Mouse (Mus musculus) ES-CJ7 (cell line): ENCODE measurements around the gene Hnrnph1.

Source experiments
- DNase-seq: peaks from one replicate; pipeline ENCODE4 v3.0.0; 2011; ENCODE audit warnings: low read depth, low spot score

Hnrnph1 gene

DNA sequence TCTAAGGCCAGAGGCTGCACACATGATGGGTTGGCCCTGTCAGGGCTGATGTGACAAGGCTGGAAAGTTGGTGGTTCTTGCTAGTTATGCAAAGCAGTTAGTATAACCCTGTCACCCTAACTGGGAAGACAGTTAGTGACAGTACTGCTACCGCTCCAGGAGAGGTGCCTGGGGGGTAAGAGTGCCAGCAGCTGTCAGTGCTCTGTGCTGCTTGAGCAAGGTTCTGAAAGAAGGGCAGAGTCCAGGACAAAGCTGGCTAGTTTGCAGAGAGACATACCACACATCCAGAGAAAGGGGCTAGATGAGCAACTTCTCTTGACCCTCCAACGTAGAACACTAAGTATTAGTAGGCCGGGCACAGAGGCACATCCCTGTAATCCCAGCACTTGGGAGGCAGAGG is 25.7 kb downstream of the Hnrnph1 start:
- no peak for DNase-seq

DNA sequence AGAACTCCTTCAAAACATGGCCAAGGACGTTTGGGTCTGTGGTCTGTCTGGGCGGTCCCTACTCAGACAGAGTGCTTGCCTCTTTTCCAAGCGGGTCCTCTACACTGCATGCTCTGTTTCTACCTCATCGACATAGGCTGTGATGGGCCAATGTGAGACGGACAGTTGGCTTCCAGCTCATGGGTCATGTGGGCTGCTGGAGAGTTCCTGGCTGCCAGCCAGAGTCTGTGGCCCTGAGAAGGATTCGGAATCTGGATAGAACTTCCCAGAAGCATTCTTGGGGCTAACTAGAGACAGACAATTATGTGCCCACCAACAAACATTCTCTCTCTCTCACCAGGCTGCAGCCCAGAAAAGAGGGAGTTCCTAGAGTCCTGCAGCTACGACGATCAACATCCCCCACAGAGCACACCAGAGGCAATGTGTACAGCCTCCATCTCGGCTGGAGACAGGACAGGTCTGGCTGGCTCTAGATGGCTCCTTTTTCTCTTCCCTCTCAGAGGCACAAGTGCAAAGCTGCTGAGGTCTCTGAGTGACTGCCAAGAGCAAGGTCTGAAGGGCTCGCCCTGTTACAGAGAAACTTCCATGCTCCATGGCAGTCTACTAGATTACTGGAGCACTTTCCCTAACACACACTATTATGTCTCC is 26.7 kb downstream of the Hnrnph1 start:
- DNase-seq = no peak

DNA sequence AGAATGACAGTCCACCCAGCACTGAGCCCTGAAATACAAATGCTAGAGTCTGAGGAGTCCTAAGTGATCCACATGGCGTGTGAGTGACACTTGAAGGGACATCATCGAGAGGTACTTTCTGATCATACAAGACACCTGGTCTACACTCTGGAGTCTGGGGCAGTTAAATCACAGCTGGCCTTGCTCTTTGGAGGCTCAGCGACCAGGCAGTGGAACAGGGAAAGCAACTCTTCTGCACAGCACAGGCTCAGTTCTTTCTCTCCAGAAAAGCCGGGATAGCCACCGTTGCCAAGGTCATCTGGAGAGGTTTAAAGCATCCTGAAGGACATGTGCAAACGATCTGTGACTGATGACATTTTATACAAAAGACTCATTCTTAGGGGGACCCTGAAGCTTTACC is 30.4 kb downstream of the Hnrnph1 start:
- DNase-seq = no peak

DNA sequence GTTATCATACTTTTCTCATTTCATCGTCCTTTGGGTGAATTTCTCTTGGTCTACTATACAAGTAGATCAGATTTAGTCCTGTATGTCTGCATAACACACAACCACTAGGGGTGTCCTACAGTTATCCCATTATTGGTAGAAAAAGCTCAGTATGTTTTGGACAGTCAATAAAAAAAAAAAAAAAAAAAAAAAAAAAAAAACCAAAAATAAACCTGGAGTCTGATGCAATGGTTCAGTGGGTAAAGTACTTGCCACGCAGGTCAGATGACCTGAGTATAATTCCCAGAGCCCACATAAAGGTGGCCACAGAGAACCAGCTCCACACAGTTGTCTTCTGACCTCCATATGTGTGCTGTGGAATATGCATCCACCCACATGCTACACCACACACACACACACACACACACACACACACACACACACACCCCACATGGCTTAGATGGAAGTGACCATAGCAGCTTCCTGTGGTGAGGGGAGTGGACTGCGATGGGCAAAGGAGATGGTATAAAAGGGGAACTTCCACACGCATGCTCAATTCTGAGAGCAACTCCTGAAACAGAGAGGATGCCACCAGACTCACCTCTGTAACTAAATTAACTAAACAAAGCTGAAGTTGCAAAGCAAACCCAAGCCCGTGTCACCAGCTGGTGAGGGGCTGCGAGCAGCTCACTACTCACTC is 38.9 kb downstream of the Hnrnph1 start:
- DNase-seq = no peak

DNA sequence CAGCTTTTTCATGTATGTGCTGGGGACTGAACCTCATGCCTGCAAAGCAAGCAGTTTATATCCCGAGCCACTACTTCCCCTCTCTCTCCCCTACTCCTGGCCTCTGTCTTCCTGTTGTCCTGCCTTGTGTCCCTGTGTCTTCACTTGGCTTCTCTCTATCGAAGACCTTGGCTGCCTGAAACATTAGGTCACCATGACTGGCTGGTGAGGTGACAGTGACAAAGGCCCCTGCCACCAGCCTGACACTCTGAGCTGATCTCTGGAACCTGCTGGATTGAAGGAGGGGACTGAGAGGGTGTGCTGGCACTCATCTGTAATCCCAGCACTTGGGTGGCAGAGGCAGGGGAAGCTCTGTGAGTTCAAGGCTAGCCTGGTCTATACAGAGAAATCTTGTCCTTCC is 41.1 kb downstream of the Hnrnph1 start:
- DNase-seq = no peak

DNA sequence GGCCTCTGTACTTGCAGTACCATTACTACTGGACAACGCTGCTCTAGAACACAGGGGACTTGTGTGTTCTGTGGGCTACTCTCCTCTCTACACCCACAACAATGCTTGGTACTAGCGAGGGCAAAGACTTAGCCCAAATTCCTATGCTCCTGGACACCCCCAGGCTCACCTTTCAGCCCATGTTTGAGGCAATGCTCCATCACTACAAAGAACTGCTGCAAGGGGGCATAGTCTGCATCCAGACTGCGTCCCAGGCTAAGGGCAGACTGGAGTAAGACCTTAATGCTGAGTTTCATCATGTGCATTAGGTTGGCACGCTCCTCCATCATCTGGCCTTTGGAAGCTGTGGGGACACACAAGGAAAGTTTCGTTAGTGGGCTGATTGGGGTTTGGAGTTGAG is 44.7 kb downstream of the Hnrnph1 start:
- no peak for DNase-seq

DNA sequence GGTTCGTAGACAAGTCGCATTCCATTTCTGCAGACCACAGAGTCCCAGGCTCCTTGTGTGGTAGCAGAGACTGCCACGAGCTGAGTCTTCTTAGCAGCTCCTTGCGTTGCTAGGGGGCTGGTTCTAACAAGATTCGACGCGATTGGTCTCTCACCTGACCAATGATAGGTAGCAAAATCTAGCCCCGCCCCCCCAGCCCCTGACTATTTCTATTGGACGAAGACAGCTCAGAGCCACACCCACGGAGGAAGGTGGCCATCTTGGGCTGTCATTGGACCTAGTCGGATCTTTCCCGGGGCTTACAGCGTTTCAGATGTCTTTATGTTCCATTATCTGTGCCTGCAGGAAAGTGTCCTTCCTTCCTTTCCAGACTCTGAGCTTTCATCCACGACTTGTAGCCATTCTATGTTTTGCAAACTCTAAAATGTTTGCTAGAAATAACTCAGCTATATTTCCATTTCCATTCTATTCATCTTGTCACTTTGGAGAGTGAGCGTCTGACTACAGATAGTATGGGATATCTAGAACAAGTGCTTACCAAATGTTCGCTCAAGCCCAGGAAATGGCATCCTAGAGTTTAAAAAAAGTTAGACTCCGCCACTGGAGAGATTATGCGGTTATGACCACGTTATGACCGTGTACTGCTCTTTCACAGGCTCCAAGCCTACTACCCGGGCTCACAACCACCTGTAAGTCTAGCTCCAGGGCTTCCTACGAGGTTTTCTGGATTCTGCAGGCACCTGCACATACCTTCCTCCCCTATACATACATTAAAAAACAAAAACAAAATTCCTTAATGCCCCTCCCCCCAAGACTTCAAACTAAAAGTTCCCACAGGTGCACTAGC is 45.4 kb downstream of the Hnrnph1 start:
- peak; percentile 97 for DNase-seq

DNA sequence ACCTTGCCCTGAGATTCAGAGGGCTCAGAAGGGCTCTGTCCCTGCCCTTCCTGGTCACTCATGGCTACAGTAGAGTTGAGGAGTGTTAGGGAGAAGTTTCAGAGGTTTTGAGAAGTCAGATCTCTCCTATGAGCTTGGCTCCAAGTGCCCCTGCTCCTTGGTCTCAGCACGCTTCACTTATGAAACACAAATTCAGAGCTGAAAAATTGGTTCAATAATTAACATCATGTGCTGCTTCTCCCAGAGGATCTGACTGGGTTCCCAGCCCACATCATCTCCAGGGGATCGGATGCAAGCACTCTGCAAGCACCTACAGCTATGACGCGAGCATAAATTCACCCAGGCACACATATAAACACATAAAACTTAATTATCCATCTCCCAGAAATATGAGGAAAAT is 49.3 kb downstream of the Hnrnph1 start:
- no peak for DNase-seq

DNA sequence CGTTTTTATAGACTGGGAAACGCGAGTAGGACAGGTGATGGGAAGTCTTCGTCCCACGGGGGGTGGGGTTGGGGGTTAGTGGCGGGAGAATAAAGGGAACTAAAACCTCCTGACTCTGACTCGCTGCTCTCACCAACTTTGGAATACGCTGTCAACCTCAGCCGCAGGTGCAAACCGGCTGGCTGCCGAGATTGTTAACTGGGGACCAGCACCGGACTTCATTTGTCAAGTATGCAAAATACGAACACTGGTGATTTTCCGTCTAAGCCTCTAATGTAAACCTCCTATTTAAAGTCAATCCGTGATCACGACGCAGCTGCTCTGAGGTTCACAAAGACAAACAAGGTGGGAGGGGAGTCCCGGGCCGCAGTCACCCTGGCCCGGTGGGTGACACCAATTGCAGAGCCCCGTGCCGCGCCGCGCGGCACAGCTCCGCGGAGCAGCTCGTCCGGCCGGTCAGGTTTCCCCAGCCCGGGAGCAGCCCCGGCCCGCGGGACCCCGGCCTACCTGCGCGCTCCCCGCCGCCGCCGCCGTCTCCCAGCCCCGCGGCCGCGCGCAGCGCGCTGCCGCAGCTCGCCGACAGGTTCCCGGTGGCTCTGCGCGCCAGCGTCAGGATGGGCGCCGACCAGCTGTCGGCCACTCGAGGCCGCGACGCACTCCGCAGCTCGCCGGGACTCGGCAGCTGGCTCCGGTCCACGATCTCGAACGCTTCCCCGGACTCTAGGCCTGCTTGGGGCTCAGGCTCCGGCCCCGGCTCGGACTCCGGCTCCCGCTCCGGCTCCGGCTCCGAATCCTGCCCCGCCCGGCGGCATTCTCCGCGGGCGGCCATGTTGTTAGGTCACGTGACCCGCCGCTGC is 53.7 kb downstream of the Hnrnph1 start, which contains the start of gene Rufy1:
Rufy1 (minus strand) TSS at position 849 of the 857 bp plus-strand sequence.
- DNase-seq = peak; percentile 59

DNA sequence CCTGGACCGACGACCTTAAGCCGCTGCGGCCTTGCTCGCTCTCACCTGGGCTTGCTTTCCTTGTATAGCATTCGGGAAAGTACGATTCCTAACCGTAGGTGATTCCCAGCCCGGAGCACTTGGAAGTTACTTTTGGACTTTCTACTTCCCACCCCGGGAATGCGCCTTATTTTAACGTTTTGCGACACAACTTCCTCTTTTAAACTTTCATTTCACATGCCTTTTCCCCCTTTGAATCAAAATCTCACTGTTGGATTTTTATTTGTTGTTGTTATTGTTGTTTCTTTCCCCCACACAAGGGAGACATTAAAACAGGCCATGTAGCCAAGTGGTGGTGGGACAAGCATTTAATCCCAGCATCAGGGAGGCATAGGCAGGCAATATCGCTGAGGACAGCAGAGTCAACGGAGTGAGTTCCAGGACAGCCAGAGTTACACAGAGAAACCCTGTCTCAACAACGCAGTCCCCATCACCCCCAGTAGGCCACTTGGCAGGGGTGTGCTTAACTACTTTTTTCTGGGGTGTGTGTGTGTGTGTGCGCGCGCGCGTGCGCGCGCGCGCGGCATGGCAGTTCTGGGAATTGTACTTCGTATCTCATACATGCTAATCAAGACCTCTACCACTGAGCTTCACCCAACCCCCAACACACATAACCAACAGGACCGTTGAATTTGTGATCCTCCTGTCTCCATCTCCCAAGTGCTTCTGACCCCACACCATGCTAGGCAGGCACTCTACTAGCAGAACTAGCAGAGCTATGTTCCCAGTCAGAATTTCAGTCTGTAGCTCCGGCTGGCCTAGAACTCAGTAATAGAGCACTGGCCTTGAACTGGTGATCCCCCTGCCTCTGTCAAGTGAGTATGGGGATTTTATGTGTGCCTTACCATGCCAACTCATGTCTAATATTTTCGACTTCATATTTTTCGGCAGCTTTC is 54.6 kb downstream of the Hnrnph1 start:
- peak; percentile 73 for DNase-seq

DNA sequence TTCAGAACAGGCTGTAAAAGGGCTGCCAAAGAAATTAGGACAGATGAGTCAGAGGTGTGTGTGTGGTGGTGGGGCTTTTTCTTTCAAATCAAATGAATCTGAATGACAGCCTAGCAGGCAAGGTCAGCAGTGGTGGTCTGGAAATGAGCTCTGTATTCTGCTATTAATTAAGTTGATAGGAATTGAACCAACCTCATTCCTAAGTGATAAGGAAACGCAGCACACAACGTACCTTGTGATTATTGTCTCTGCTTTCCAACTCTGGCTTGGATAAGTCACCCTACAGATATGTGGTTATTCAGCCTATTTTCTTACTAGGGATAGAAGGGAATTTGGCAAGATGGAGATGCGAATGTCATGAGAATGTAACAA is 55.3 kb downstream of the Hnrnph1 start:
- DNase-seq = no peak

DNA sequence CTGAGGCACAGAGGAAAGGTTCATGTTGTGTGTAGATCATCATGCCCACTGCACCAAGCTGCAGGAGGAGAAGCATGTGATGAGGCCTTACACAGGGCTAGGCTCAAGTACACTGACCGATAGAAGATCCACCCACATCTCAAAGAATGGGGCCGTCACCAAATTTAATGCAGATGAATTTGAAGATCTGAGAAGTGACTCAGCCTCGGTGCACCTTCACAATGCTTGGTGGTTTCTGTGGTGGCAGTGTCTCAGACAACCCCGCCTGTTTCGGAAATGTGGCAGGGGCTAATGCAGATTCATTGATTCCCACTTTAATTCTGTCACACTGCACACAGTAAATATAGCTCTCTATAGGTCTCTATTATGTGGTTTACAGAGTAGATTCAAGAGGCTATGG is 56.1 kb downstream of the Hnrnph1 start:
- no peak for DNase-seq
